Mouse (Mus musculus): ENCODE data around the gene Slc5a10.

GRCm38 (mm10) chr11:61715130-61715529 lies 5.5 kb downstream of the Slc5a10 start:
- TF ChIP-seq CTCF (IDR thresholded peaks at IDR 0.05; ENCODE audit: control insufficient read depth, insufficient read depth, insufficient read length) (no peak), MAX (IDR thresholded peaks at IDR 0.05) (no peak), USF1 (IDR thresholded peaks at IDR 0.05; ENCODE audit: low read depth) (no peak), MYOG (IDR thresholded peaks at IDR 0.05; ENCODE audit: control insufficient read depth, extremely low read depth, insufficient read length) (no peak)
